26 mouse cellular contexts compared by ENCODE assay signal in genomic region chr5:101767486-101767885, GRCm38 (mm10). TPM values are rescaled to one million over a fixed set of nuclear protein-coding genes. Genes with fewer than 3 reads are reported as not detected.
A peak's percentile ranks its signal among the peaks of the same experiment; 100 is the strongest.
DNase-seq lines count a peak whose midpoint lies in the region; ATAC-seq and TF ChIP-seq lines count a peak whose summit lies in the region.
"Had no signal": no experiment of that assay in that cellular context is flagged by ENCODE, and none has a peak within 500 bp of the region (broad histone marks: within the 10 kb centered on the region; RNA-seq: fewer than 3 reads in every experiment).

No protein-coding gene starts in this region.

- H3K36me3 ChIP-seq in lung, embryonic 15.5 days = no peaks in the 10 kb centered on the region
- H3K36me3 ChIP-seq in intestine, embryonic 14.5 days (ENCODE audit: control insufficient read depth, insufficient read depth, low read length) = no peaks in the 10 kb centered on the region
- no peaks in the 10 kb centered on the region for H3K36me3 ChIP-seq in midbrain, postnatal 0 days (ENCODE audit: insufficient read depth, low read length)
- H3K36me3 ChIP-seq: embryonic facial prominence, embryonic 15.5 days; forebrain, embryonic 12.5 days; limb, embryonic 13.5 days; liver, embryonic 12.5 days; neural tube, embryonic 15.5 days; stomach, embryonic 15.5 days had no signal

- TF ChIP-seq CTCF in midbrain, postnatal 0 days (IDR thresholded peaks at IDR 0.05) = no peak

- WGBS in lung, embryonic 15.5 days = 69% methylated on average over 6 of the region's 6 CpGs
- WGBS in intestine, embryonic 14.5 days = 79% methylated on average over 6 of the region's 6 CpGs
- WGBS in midbrain, postnatal 0 days = 73% methylated on average over 6 of the region's 6 CpGs

- H3K4me2 ChIP-seq in lung, embryonic 15.5 days = 0 out of 2 replicates have a peak overlapping the region, but pooled peaks have one; percentile 4
- H3K4me2 ChIP-seq in intestine, embryonic 14.5 days (ENCODE audit: low read length) = no peak overlapping the region
- H3K4me2 ChIP-seq in midbrain, postnatal 0 days (ENCODE audit: low read depth, low read length, poor library complexity, severe bottlenecking) = no peak overlapping the region
- H3K4me2 ChIP-seq: forebrain, embryonic 12.5 days; limb, embryonic 13.5 days; liver, embryonic 12.5 days; stomach, embryonic 15.5 days had no signal

- H3K27ac ChIP-seq in lung, embryonic 15.5 days = no peak overlapping the region
- no peak overlapping the region for H3K27ac ChIP-seq in intestine, embryonic 14.5 days (ENCODE audit: low read depth)
- no peak overlapping the region for H3K27ac ChIP-seq in midbrain, postnatal 0 days (ENCODE audit: low read depth, low read length)
- H3K27ac ChIP-seq: forebrain, embryonic 12.5 days; limb, embryonic 13.5 days; liver, embryonic 12.5 days; neural tube, embryonic 15.5 days; stomach, embryonic 15.5 days had no signal

- H3K9me3 ChIP-seq in lung, embryonic 15.5 days = no peaks in the 10 kb centered on the region
- no peaks in the 10 kb centered on the region for H3K9me3 ChIP-seq in intestine, embryonic 14.5 days (ENCODE audit: control insufficient read depth, low read length)
- H3K9me3 ChIP-seq in midbrain, postnatal 0 days (ENCODE audit: low read length) = no peaks in the 10 kb centered on the region
- H3K9me3 ChIP-seq: embryonic facial prominence, embryonic 15.5 days; forebrain, embryonic 12.5 days; limb, embryonic 13.5 days; liver, embryonic 12.5 days; neural tube, embryonic 15.5 days; stomach, embryonic 15.5 days had no signal

- DNase-seq in lung, postnatal 10 days = no peak
- DNase-seq in R1 (ENCODE audit: low read depth, low spot score) = peak; percentile 37
- peak; percentile 50 for DNase-seq in intestine, embryonic 14.5 days (ENCODE audit: low spot score)
- peak; percentile 17 for DNase-seq in testis, postnatal 10 days (ENCODE audit: low spot score)
- no peak for DNase-seq in layer of hippocampus, postnatal 14 days (ENCODE audit: low spot score in 2 of 2)
- DNase-seq in midbrain, postnatal 0 days (ENCODE audit: low spot score) = no peak
- DNase-seq: adrenal gland, postnatal 14 days; cerebellum, adult 11 months; cerebellum, adult 9-10 months; heart, postnatal 14 days; kidney, postnatal 14 days; layer of hippocampus, adult 9-11 months; retina, postnatal 1 day; right cerebral cortex, postnatal 14 days; thymus, adult 2 months; thymus, postnatal 36 days had no signal

- ATAC-seq in lung, embryonic 15.5 days (ENCODE audit: borderline replicate concordance, extremely low read depth, low FRiP score, low TSS enrichment) = no peak
- ATAC-seq in intestine, embryonic 14.5 days (replicated peaks; ENCODE audit: low FRiP score, low TSS enrichment, low read depth) = no peak
- no peak for ATAC-seq in midbrain, postnatal 0 days (ENCODE audit: low FRiP score)
- ATAC-seq: forebrain, postnatal 0 days; hindbrain, embryonic 16.5 days; liver, embryonic 12.5 days had no signal

- peaks cover 22% of the 10 kb centered on the region for H3K4me1 ChIP-seq in lung, embryonic 15.5 days
- peaks cover 10% of the 10 kb centered on the region for H3K4me1 ChIP-seq in intestine, embryonic 14.5 days (replicated peaks; ENCODE audit: control insufficient read depth, insufficient read depth, low read length)
- 0 out of 2 replicates have a peak, but pooled peaks cover 2% of the 10 kb centered on the region for H3K4me1 ChIP-seq in midbrain, postnatal 0 days (ENCODE audit: insufficient read depth, low read length)

- no peak overlapping the region for H3K9ac ChIP-seq in lung, embryonic 15.5 days
- no peak overlapping the region for H3K9ac ChIP-seq in intestine, embryonic 14.5 days (ENCODE audit: low read length)
- H3K9ac ChIP-seq in midbrain, postnatal 0 days (replicated peaks; ENCODE audit: low read length, poor library complexity, severe bottlenecking) = no peak overlapping the region
- H3K9ac ChIP-seq: embryonic facial prominence, embryonic 15.5 days; forebrain, embryonic 12.5 days; forebrain, postnatal 0 days; limb, embryonic 13.5 days; liver, embryonic 12.5 days; neural tube, embryonic 15.5 days; stomach, embryonic 15.5 days had no signal

- H3K4me3 ChIP-seq in lung, embryonic 15.5 days = no peak overlapping the region
- H3K4me3 ChIP-seq in intestine, embryonic 14.5 days (ENCODE audit: low read depth, low read length) = no peak overlapping the region
- no peak overlapping the region for H3K4me3 ChIP-seq in midbrain, postnatal 0 days (ENCODE audit: low read depth, low read length)
- H3K4me3 ChIP-seq: forebrain, embryonic 12.5 days; liver, embryonic 12.5 days; stomach, embryonic 15.5 days had no signal

- H3K27me3 ChIP-seq in lung, embryonic 15.5 days = peaks cover 61% of the 10 kb centered on the region
- peaks cover 42% of the 10 kb centered on the region for H3K27me3 ChIP-seq in intestine, embryonic 14.5 days (replicated peaks; ENCODE audit: control insufficient read depth, insufficient read depth, low read length)
- H3K27me3 ChIP-seq in midbrain, postnatal 0 days (ENCODE audit: insufficient read depth, low read length) = peaks cover 33% of the 10 kb centered on the region

RNA-seq across cellular contexts. Expression of gene Cds1, which starts 2.6 kb away (rescaled TPM):
- polyA plus RNA-seq in lung, embryonic 15.5 days (2015; fragmentation: Nextera tagmentation; extraction: Ambion mirVana) = 4.1 and 7.4 TPM in 2 replicates
- polyA plus RNA-seq in intestine, embryonic 14.5 days (2014; fragmentation: Nextera tagmentation; extraction: Ambion mirVana) = 4.7 and 6.1 TPM in 2 replicates
- 10 to 100 TPM; 57.2 to 58.8 TPM for total RNA-seq in layer of hippocampus, postnatal 14 days (2021)
- 16.2 and 16.9 TPM in 2 replicates for total RNA-seq in midbrain, postnatal 0 days (2014; rRNA removed)
- 8.7 and 9.2 TPM in 2 replicates for polyA plus RNA-seq in midbrain, postnatal 0 days (2015; fragmentation: Nextera tagmentation; extraction: Ambion mirVana)
- total RNA-seq: megakaryocyte-erythroid progenitor cell, adult 5-6 weeks had no signal

Comparison
In these comparisons a context has a peak if more than half of its experiments do, and no peak if none do; other contexts are left out.
1. DNase-seq: peak in R1 (single experiment), intestine, embryonic 14.5 days (single experiment) and testis, postnatal 10 days (single experiment); none in lung, postnatal 10 days (single experiment), layer of hippocampus, postnatal 14 days (0 of 2) and midbrain, postnatal 0 days (single experiment).